Mouse (Mus musculus) cerebellum, adult 2 months (tissue): ENCODE results near the gene Trank1.

Experiments used
- CTCF ChIP-seq: fragments of 200-500 bp; IDR thresholded peaks from 2 replicates; pipeline ENCODE4 v1.5.1; 2011; ENCODE audit warnings: low read depth, mild to moderate bottlenecking, control low read depth, low read length, moderate library complexity, borderline replicate concordance; ENCODE audit not compliant: insufficient read depth
- POLR2A ChIP-seq: fragments of 200-500 bp; IDR thresholded peaks from 2 replicates; pipeline ENCODE4 v1.6.1; 2011; ENCODE audit warnings: low read length, control low read depth, borderline replicate concordance; ENCODE audit not compliant: insufficient read depth

GRCm38 (mm10) chr9:111272356-111272755 is 39.2 kb upstream of the Trank1 start:
- TF ChIP-seq CTCF: no peak
- TF ChIP-seq POLR2A: no peak
